Mouse (Mus musculus) gastrocnemius, adult 2 months (tissue): ENCODE data around the gene Gipc3. TPM values are rescaled to one million over a fixed set of nuclear protein-coding genes. Genes with fewer than 3 reads are reported as not detected.

Experiments used
- DNase-seq: peaks from one replicate; pipeline ENCODE4 v3.0.0; 2022
- H3K27ac ChIP-seq: fragments of 200-600 bp; 2 replicates; pipeline ENCODE4 v1.8.1; 2022; ENCODE audit warnings: mild to moderate bottlenecking
- H3K4me3 ChIP-seq: fragments of 200-600 bp; 2 replicates; pipeline ENCODE4 v1.8.1; 2022; ENCODE audit warnings: mild to moderate bottlenecking, moderate library complexity
- CTCF ChIP-seq: fragments of 200-600 bp; IDR thresholded peaks from 2 replicates; pipeline ENCODE4 v1.8.1; 2022; ENCODE audit warnings: antibody characterized with exemption, mild to moderate bottlenecking, moderate library complexity
- intact Hi-C: fragments of 180-260 bp; cut with DNase I; formaldehyde crosslinking; loops from one replicate; pipeline ENCODE4 v1.15.1; 2025
- total RNA-seq, 2 experiments: library from RNA; stranded (reverse); gene quantifications; 2 replicates each; pipeline ENCODE4 v1.2.3; 2021

The Gipc3 gene
- total RNA-seq, 2 experiments from 2014 or later: 0.69 to 1.3 TPM

- intact Hi-C loops: no loop called here
- no peak for TF ChIP-seq CTCF
- DNase-seq: peak; percentile 26
- Histone ChIP-seq H3K27ac (peak overlapping the region; percentile 3; the same call in 1 of the 2 replicates), H3K4me3 (no peak overlapping the region)
Observed at GRCm38 (mm10) chr10:81335393-81336340, 7.4 kb downstream of the Gipc3 start.

DNA sequence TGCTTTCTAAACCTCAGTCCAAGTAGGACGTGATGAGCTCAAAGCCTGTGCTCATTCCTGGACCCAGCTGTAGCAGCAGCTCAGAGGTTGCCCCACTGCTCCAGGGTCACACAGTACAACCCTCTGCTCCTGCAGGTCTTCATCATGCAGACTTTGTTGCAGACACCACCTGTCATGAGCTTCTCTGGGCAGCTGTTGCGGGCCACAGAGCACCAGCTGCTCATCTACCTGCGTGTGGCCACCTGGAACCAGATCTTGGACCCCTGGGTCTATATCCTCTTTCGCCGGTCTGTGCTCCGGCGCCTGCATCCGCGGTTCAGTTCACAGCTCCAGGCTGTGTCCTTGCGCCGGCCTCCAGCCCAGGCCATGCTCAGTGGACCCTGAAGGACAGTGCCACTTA, 8.7 kb downstream of the Gipc3 start:
- intact Hi-C loops: no loop called here
- Histone ChIP-seq H3K4me3 (no peak overlapping the region), H3K27ac (no peak overlapping the region)
- TF ChIP-seq CTCF: no peak
- DNase-seq: no peak

- DNase-seq: no peak
- Histone ChIP-seq H3K4me3 (no peak overlapping the region), H3K27ac (no peak overlapping the region)
- no peak for TF ChIP-seq CTCF
- intact Hi-C loops: no loop called here
Observed at GRCm38 (mm10) chr10:81332277-81332676, 10.8 kb downstream of the Gipc3 start.

- DNase-seq: peak; percentile 58
- TF ChIP-seq CTCF: no peak
- Histone ChIP-seq H3K4me3 (peak overlapping the region; percentile 7), H3K27ac (peak overlapping the region; percentile 76)
- intact Hi-C loops: no loop called here
Observed at GRCm38 (mm10) chr10:81330007-81330406, 13.1 kb downstream of the Gipc3 start.

DNA sequence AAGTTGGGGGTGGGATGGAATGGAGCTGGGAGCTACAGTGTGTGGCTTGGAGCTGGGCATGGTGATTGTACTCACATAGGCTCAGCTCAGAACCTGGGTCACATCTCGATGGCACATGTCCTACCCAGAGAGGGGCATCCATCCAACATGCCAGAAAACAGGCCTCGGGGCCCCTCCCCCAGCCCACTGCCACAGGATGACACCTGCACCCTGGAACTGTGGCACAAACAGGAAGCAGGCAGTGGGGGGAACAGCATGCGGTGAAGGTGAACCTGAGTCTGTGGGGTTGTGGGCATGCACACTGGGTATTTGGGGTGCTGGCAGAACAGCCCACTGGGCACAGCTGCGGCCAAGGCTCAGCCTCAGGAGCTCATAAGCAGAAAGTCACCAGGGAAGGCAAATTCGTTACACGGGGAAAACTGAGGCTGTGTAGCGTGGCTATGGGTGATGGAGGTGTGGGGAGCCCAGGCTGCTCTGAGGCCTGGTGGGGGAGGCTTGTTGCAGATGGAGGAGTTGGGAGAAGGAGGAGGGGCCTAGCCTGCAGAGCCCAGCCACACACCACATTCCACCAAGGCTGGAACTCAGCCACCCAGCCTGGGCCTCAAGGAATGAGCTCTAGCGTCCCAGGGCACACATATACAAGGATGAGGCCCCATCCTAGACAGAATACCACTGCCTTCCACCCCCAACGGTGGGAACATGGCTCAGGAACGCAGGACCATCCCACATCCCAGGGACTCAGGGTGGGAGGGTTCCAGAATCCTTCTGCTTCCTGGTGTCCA, 13.7 kb downstream of the Gipc3 start:
- peak overlapping the region; percentile 76 for H3K27ac ChIP-seq
- intact Hi-C loops: no loop called here
- TF ChIP-seq CTCF: no peak
- DNase-seq: peak; percentile 38
- H3K4me3 ChIP-seq: peak overlapping the region; percentile 50

GRCm38 (mm10) chr10:81328386-81328785, 14.7 kb downstream of the Gipc3 start, which contains the start of gene Tbxa2r:
Gene Tbxa2r, plus strand, starts transcription at chr10:81328731.
- peak; percentile 72 for DNase-seq
- TF ChIP-seq CTCF: no peak
- peak within 1 kb of the TSS; percentile 50 for H3K4me3 ChIP-seq
- H3K27ac ChIP-seq: peak within 1 kb of the TSS; percentile 76
- intact Hi-C loops: no loop called here

DNA sequence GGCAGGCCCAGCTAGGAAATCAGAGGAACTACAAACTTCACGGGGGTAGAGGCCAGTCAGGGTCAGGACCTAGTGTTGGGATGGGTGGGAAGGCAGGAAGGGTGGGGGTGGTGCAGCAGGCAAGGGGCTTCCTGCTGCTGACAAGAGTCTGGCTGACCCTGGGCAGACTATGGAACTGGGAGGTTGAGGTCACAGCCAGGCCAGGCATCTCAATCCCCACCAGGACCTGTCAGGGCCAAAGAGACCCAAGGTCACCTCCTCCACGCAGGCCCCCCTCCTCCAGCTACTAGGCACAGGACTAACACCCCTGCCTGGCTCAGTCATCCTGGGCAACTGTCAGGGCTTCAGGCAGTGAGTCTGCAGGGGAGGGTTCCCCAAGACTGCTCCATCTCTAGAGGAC, 15.1 kb downstream of the Gipc3 start:
- H3K27ac ChIP-seq: peak overlapping the region; percentile 76
- intact Hi-C loops: no loop called here

GRCm38 (mm10) chr10:81326858-81327257, 16.2 kb downstream of the Gipc3 start:
- intact Hi-C loops: no loop called here
- Histone ChIP-seq H3K27ac (peak overlapping the region; percentile 76), H3K4me3 (peak overlapping the region; percentile 45)
- peak; percentile 46 for DNase-seq
- TF ChIP-seq CTCF: no peak

More for the DNA sequence above, 15.1 kb downstream of the Gipc3 start:
- peak overlapping the region; percentile 50 for H3K4me3 ChIP-seq
- DNase-seq: peak; percentile 34
- no peak for TF ChIP-seq CTCF

DNA sequence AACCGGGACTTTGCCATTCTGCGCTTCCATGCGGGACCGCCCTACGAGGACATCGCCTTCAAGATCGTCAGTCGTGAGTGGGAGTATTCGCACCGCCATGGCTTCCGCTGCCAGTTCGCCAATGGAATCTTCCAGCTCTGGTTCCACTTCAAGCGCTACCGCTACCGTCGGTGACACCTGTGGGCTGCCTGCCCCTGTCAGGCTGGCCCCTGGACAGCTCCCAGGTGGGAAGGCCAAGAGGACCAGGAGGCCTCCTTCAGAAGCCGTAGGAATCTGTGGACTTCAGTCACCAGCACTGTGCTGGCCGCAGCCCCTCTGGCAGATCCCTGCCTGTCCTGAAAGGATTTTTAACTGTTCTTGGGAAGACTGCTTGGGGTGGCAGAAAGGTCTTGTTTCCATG, 17.3 kb downstream of the Gipc3 start:
- no peak for DNase-seq
- intact Hi-C loops: loop anchor here (2.0 kb wide), 1 partner anchor 17 kb away; the partner anchor contains the start of gene Gipc3
- Histone ChIP-seq H3K4me3 (no peak overlapping the region), H3K27ac (peak overlapping the region; percentile 76)
- TF ChIP-seq CTCF: no peak

GRCm38 (mm10) chr10:81325176-81325575, 17.9 kb downstream of the Gipc3 start:
- TF ChIP-seq CTCF: no peak
- no peak overlapping the region for H3K4me3 ChIP-seq
- H3K27ac ChIP-seq: no peak overlapping the region
- DNase-seq: no peak
- intact Hi-C loops: loop anchor here (2.0 kb wide), 1 partner anchor 18 kb away; the partner anchor contains the start of gene Gipc3

GRCm38 (mm10) chr10:81323791-81324530, 19.1 kb downstream of the Gipc3 start:
- no peak for TF ChIP-seq CTCF
- DNase-seq: no peak
- Histone ChIP-seq H3K4me3 (no peak overlapping the region), H3K27ac (no peak overlapping the region)
- intact Hi-C loops: loop anchor here (2.0 kb wide), 2 partner anchors 19 to 25 kb away; partner anchors contain the start of gene Gipc3
